Mouse (Mus musculus) C2C12 (cell line): Measurements from ENCODE around the gene Rnf157.
"Not testable (repeated sequence)": the region's sequence is repeated elsewhere in the genome, so short reads cannot be mapped to it uniquely, and the experiment has no call there.

ENCODE experiments used
- CEBPB ChIP-seq: IDR thresholded peaks from one replicate; pipeline ENCODE4 v1.6.1; 2011; ENCODE audit warnings: low read depth, mild to moderate bottlenecking, control low read depth, moderate library complexity
- CTCF ChIP-seq: IDR thresholded peaks from one replicate; pipeline ENCODE4 v1.5.1; 2011; ENCODE audit not compliant: control insufficient read depth, insufficient read depth, insufficient read length
- FOSL1 ChIP-seq: IDR thresholded peaks from one replicate; pipeline ENCODE4 v1.8.0; 2011; ENCODE audit warnings: mild to moderate bottlenecking, low read length; ENCODE audit not compliant: poor library complexity, insufficient read depth, severe bottlenecking
- MAX ChIP-seq: IDR thresholded peaks from one replicate; pipeline ENCODE4 v1.6.1; 2011; ENCODE audit warnings: mild to moderate bottlenecking, control low read depth
- MYOD1 ChIP-seq: IDR thresholded peaks from one replicate; pipeline ENCODE4 v1.6.1; 2011; ENCODE audit warnings: low read depth; ENCODE audit not compliant: control insufficient read depth, insufficient read length
- USF1 ChIP-seq: IDR thresholded peaks from one replicate; pipeline ENCODE4 v1.6.1; 2011; ENCODE audit warnings: low read depth, mild to moderate bottlenecking, control low read depth, moderate library complexity

DNA sequence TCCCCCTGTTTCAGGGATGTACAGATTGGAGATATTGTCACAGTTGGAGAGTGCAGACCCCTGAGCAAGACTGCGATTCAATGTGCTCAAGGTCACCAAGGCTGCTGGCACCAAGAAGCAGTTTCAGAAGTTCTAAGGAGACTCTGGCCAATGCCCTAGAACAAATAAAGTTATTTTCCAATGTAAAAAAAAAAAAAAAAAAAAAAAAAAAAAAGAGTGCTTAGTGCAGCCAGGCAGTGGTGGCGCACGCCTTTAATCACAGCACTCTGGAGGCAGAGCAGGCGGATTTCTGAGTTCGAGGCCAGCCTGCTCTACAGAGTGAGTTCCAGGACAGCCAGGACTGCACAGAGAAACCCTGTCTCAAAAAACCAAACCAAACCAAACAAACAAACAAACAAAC is 29.8 kb downstream of the Rnf157 start:
- TF ChIP-seq MYOD1, CTCF, MAX, USF1, CEBPB, FOSL1: not testable (repeated sequence)
